Mouse (Mus musculus): Measurements from ENCODE around the gene Pgbd1.

The Pgbd1 gene

GRCm38 (mm10) chr13:21435476-21435875, 5.4 kb downstream of the Pgbd1 start:
- POLR2A ChIA-PET = no interaction called here
- CTCF ChIA-PET = no interaction called here

- POLR2A ChIA-PET = no interaction called here
- CTCF ChIA-PET = no interaction called here
Observed at GRCm38 (mm10) chr13:21427631-21428030, 13.2 kb downstream of the Pgbd1 start.

GRCm38 (mm10) chr13:21423301-21423700, 17.6 kb downstream of the Pgbd1 start:
- POLR2A ChIA-PET = interaction anchor here in 1 of 4 experiments (0.6 to 1.0 kb wide), 2 partner anchors 13 to 83 kb away, joined by 3 read pairs; no protein-coding TSS in a partner anchor
- CTCF ChIA-PET = interaction anchor here in 1 of 4 experiments (0.6 kb wide), 1 partner anchor 41 kb away, joined by 6 read pairs; no protein-coding TSS in a partner anchor

GRCm38 (mm10) chr13:21418865-21419264, 22.0 kb downstream of the Pgbd1 start:
- ChIA-PET CTCF (no interaction called here), POLR2A (no interaction called here)

- POLR2A ChIA-PET = no interaction called here
- CTCF ChIA-PET = interaction anchor here in 1 of 4 experiments (0.7 kb wide), 1 partner anchor 1105 kb away, joined by 3 read pairs; no protein-coding TSS in a partner anchor
Observed at GRCm38 (mm10) chr13:21417298-21418010, 23.4 kb downstream of the Pgbd1 start.

GRCm38 (mm10) chr13:21415750-21416149, 25.1 kb downstream of the Pgbd1 start:
- ChIA-PET CTCF (interaction anchor here in 1 of 4 experiments (0.6 kb wide), 1 partner anchor 477 kb away, joined by 3 read pairs; no protein-coding TSS in a partner anchor), POLR2A (interaction anchor here in 3 of 4 experiments (0.6 to 1.6 kb wide), 6 partner anchors 8 to 50 kb away, joined by 3 to 6 read pairs (median 3); no protein-coding TSS in a partner anchor)

GRCm38 (mm10) chr13:21415266-21415665, 25.6 kb downstream of the Pgbd1 start:
- ChIA-PET POLR2A (interaction anchor here in 2 of 4 experiments (0.6 to 2.6 kb wide), 6 partner anchors 8 to 50 kb away, joined by 3 to 7 read pairs (median 3); partner anchors contain the start of gene Pgbd1 (in 1 of the 2)), CTCF (no interaction called here)

- CTCF ChIA-PET = interaction anchor here in 1 of 4 experiments (0.5 kb wide), 1 partner anchor 329 kb away, joined by 4 read pairs; no protein-coding TSS in a partner anchor
- POLR2A ChIA-PET = interaction anchor here in 2 of 4 experiments (0.9 to 2.6 kb wide), 4 partner anchors 13 to 27 kb away, joined by 3 to 7 read pairs (median 4); partner anchors contain the start of genes Pgbd1 (in 2 of the 2) and Zkscan3 (in 1 of the 2)
Observed at GRCm38 (mm10) chr13:21414231-21415212, 26.3 kb downstream of the Pgbd1 start.

- POLR2A ChIA-PET = interaction anchor here in 2 of 4 experiments (0.9 to 2.5 kb wide), 10 partner anchors 9 to 627 kb away, joined by 3 to 14 read pairs (median 4); partner anchors contain the start of genes Zkscan8 (in 2 of the 2), Hist1h2ah (in 1 of the 2), Hist1h2bk (in 1 of the 2) and Pgbd1 (in 1 of the 2)
- CTCF ChIA-PET = interaction anchor here in 1 of 4 experiments (0.6 kb wide), 1 partner anchor 31 kb away, joined by 3 read pairs; no protein-coding TSS in a partner anchor
Observed at GRCm38 (mm10) chr13:21408805-21409459, 31.9 kb downstream of the Pgbd1 start.

GRCm38 (mm10) chr13:21407969-21408804, 32.7 kb downstream of the Pgbd1 start:
- CTCF ChIA-PET = interaction anchor here in 3 of 4 experiments (0.6 kb wide), 3 partner anchors 20 to 124 kb away, joined by 3 read pairs; no protein-coding TSS in a partner anchor
- POLR2A ChIA-PET = interaction anchor here (0.6 to 2.5 kb wide), 14 partner anchors 8 to 627 kb away, joined by 3 to 14 read pairs (median 4); partner anchors contain the start of genes Hist1h2ah (in 1 of the 4), Hist1h2bk (in 1 of the 4), Pgbd1 (in 1 of the 4) and Zkscan8 (in 1 of the 4)

- CTCF ChIA-PET = interaction anchor here in 1 of 4 experiments (0.6 kb wide), 1 partner anchor 40 kb away, joined by 3 read pairs; no protein-coding TSS in a partner anchor
- POLR2A ChIA-PET = interaction anchor here in 2 of 4 experiments (1.0 to 2.5 kb wide), 6 partner anchors 8 to 124 kb away, joined by 3 to 14 read pairs (median 4); partner anchors contain the start of genes Zkscan8 (in 1 of the 2) and Zscan12 (in 1 of the 2)
Observed at GRCm38 (mm10) chr13:21407341-21407740, 33.5 kb downstream of the Pgbd1 start.

- CTCF ChIA-PET = no interaction called here
- POLR2A ChIA-PET = interaction anchor here in 3 of 4 experiments (0.5 to 3.1 kb wide), 9 partner anchors 9 to 388 kb away, joined by 3 to 16 read pairs (median 5); partner anchors contain the start of genes Zscan12 (in 3 of the 3) and Pgbd1 (in 1 of the 3)
Observed at GRCm38 (mm10) chr13:21402848-21403247, 38.0 kb downstream of the Pgbd1 start.

GRCm38 (mm10) chr13:21402287-21402846, 38.5 kb downstream of the Pgbd1 start, which contains the start of gene Zkscan3:
TSS of gene Zkscan3 (minus strand) at chr13:21402755.
- ChIA-PET POLR2A (interaction anchor here in 3 of 4 experiments (0.5 to 3.1 kb wide), 22 partner anchors 9 to 388 kb away, joined by 3 to 16 read pairs (median 5); partner anchors contain the start of genes Zscan12 (in 3 of the 3), Zkscan8 (in 2 of the 3), Zscan26 (in 2 of the 3) and Hist1h3h (in 1 of the 3)), CTCF (no interaction called here)

GRCm38 (mm10) chr13:21401636-21402286, 39.1 kb downstream of the Pgbd1 start:
- ChIA-PET CTCF (interaction anchor here in 3 of 4 experiments (0.6 kb wide), 5 partner anchors 39 to 646 kb away, joined by 3 to 6 read pairs (median 4); partner anchors contain the start of gene Zscan12 (in 1 of the 3)), POLR2A (interaction anchor here (0.6 to 3.1 kb wide), 37 partner anchors 9 to 389 kb away, joined by 3 to 16 read pairs (median 4); partner anchors contain the start of genes Zkscan8 (in 3 of the 4), Zscan12 (in 3 of the 4), Zscan26 (in 3 of the 4) and Hist1h2ak (in 1 of the 4))

GRCm38 (mm10) chr13:21401166-21401565, 39.7 kb downstream of the Pgbd1 start:
- POLR2A ChIA-PET = interaction anchor here (0.6 to 3.1 kb wide), 29 partner anchors 8 to 390 kb away, joined by 3 to 16 read pairs (median 4); partner anchors contain the start of genes Zkscan8 (in 3 of the 4), Zscan12 (in 3 of the 4), Zscan26 (in 2 of the 4) and Hist1h2ak (in 1 of the 4)
- CTCF ChIA-PET = interaction anchor here in 3 of 4 experiments (0.6 kb wide), 5 partner anchors 39 to 645 kb away, joined by 3 to 6 read pairs (median 4); partner anchors contain the start of gene Zscan12 (in 1 of the 3)

Data from embryonic stem cell, embryonic (primary cell).